Mouse (Mus musculus): ENCODE data around the gene Cntn2. TPM values are rescaled to one million over a fixed set of nuclear protein-coding genes. Genes with fewer than 3 reads are reported as not detected.

Cntn2 gene
- polyA plus RNA-seq, 1 experiment from 2014 or later: 14.2 TPM

GRCm38 (mm10) chr1:132523048-132523447, 20.0 kb downstream of the Cntn2 start:
- Histone ChIP-seq H3K4me3 (no peak overlapping the region), H3K4me1 (peaks cover 40% of the 10 kb centered on the region), H3K36me3 (peaks cover 17% of the 10 kb centered on the region; the same call in 1 of the 2 replicates), H3K27me3 (ENCODE audit: low read depth, poor library complexity, severe bottlenecking) (peaks cover 14% of the 10 kb centered on the region), H3K27ac (replicated peaks) (0 out of 2 replicates have a peak overlapping the region, but pooled peaks have one; percentile 28), H3K9me3 (replicated peaks) (no peaks in the 10 kb centered on the region)
- WGBS: 89% methylated on average over 8 of the region's 8 CpGs
- no peak for DNase-seq (ENCODE audit: low spot score)

- Histone ChIP-seq H3K4me3 (no peak overlapping the region), H3K9me3 (replicated peaks) (no peaks in the 10 kb centered on the region), H3K4me1 (peaks cover 22% of the 10 kb centered on the region), H3K36me3 (peaks cover 17% of the 10 kb centered on the region; the same call in 1 of the 2 replicates), H3K27me3 (ENCODE audit: low read depth, poor library complexity, severe bottlenecking) (peaks cover 14% of the 10 kb centered on the region), H3K27ac (replicated peaks) (peak overlapping the region; percentile 52; the same call in 1 of the 2 replicates)
- WGBS: 13% methylated on average over 5 of the region's 6 CpGs
- DNase-seq (ENCODE audit: low spot score): peak; percentile 51
Observed at GRCm38 (mm10) chr1:132520764-132521163, 22.3 kb downstream of the Cntn2 start.

- no peak for DNase-seq (ENCODE audit: low spot score)
- Histone ChIP-seq H3K27me3 (ENCODE audit: low read depth, poor library complexity, severe bottlenecking) (peaks cover 7% of the 10 kb centered on the region; the same call in 1 of the 2 replicates), H3K4me3 (no peak overlapping the region), H3K27ac (replicated peaks) (no peak overlapping the region), H3K36me3 (peaks cover 17% of the 10 kb centered on the region; the same call in 1 of the 2 replicates), H3K9me3 (replicated peaks) (no peaks in the 10 kb centered on the region), H3K4me1 (peaks cover 18% of the 10 kb centered on the region)
- WGBS: 90% methylated on average over 11 of the region's 11 CpGs
Observed at GRCm38 (mm10) chr1:132519734-132520133, 23.3 kb downstream of the Cntn2 start.

GRCm38 (mm10) chr1:132518621-132519020, 24.4 kb downstream of the Cntn2 start:
- no peak overlapping the region for H3K4me3 ChIP-seq
- peaks cover 20% of the 10 kb centered on the region for H3K4me1 ChIP-seq
- H3K27me3 ChIP-seq (ENCODE audit: low read depth, poor library complexity, severe bottlenecking): peaks cover 7% of the 10 kb centered on the region; the same call in 1 of the 2 replicates
- DNase-seq (ENCODE audit: low spot score): no peak
- WGBS: 90% methylated on average over 18 of the region's 18 CpGs
- no peaks in the 10 kb centered on the region for H3K9me3 ChIP-seq (replicated peaks)
- H3K36me3 ChIP-seq: peaks cover 15% of the 10 kb centered on the region; the same call in 1 of the 2 replicates
- H3K27ac ChIP-seq (replicated peaks): no peak overlapping the region

GRCm38 (mm10) chr1:132516776-132517175, 26.3 kb downstream of the Cntn2 start:
- no peak overlapping the region for H3K27ac ChIP-seq (replicated peaks)
- H3K9me3 ChIP-seq (replicated peaks): no peaks in the 10 kb centered on the region
- H3K4me1 ChIP-seq: peaks cover 20% of the 10 kb centered on the region
- peaks cover 2% of the 10 kb centered on the region; the same call in 1 of the 2 replicates for H3K27me3 ChIP-seq (ENCODE audit: low read depth, poor library complexity, severe bottlenecking)
- no peak for DNase-seq (ENCODE audit: low spot score)
- H3K4me3 ChIP-seq: no peak overlapping the region
- 96% methylated on average over 11 of the region's 11 CpGs for WGBS
- H3K36me3 ChIP-seq: peaks cover 9% of the 10 kb centered on the region; the same call in 1 of the 2 replicates

- Histone ChIP-seq H3K27ac (replicated peaks) (no peak overlapping the region), H3K27me3 (ENCODE audit: low read depth, poor library complexity, severe bottlenecking) (no peaks in the 10 kb centered on the region), H3K36me3 (peaks cover 9% of the 10 kb centered on the region; the same call in 1 of the 2 replicates), H3K9me3 (replicated peaks) (no peaks in the 10 kb centered on the region), H3K4me3 (no peak overlapping the region), H3K4me1 (peaks cover 9% of the 10 kb centered on the region)
- DNase-seq (ENCODE audit: low spot score): no peak
- 90% methylated on average over 12 of the region's 12 CpGs for WGBS
Observed at GRCm38 (mm10) chr1:132515339-132515738, 27.7 kb downstream of the Cntn2 start.

GRCm38 (mm10) chr1:132512106-132512505, 30.9 kb downstream of the Cntn2 start:
- DNase-seq (ENCODE audit: low spot score): no peak
- Histone ChIP-seq H3K4me1 (peaks cover 5% of the 10 kb centered on the region; the same call in 1 of the 2 replicates), H3K27me3 (ENCODE audit: low read depth, poor library complexity, severe bottlenecking) (no peaks in the 10 kb centered on the region), H3K9me3 (replicated peaks) (no peaks in the 10 kb centered on the region), H3K36me3 (peaks cover 16% of the 10 kb centered on the region), H3K4me3 (no peak overlapping the region), H3K27ac (replicated peaks) (no peak overlapping the region)
- WGBS: 80% methylated on average over 8 of the region's 8 CpGs

- WGBS: 70% methylated on average over 8 of the region's 8 CpGs
- Histone ChIP-seq H3K9me3 (replicated peaks) (no peaks in the 10 kb centered on the region), H3K27ac (replicated peaks) (no peak overlapping the region)
Observed at GRCm38 (mm10) chr1:132511521-132511920, 31.5 kb downstream of the Cntn2 start.

GRCm38 (mm10) chr1:132509771-132510170, 33.3 kb downstream of the Cntn2 start:
- Histone ChIP-seq H3K36me3 (peaks cover 40% of the 10 kb centered on the region), H3K27me3 (ENCODE audit: low read depth, poor library complexity, severe bottlenecking) (no peaks in the 10 kb centered on the region), H3K27ac (replicated peaks) (no peak overlapping the region), H3K4me3 (no peak overlapping the region), H3K9me3 (replicated peaks) (no peaks in the 10 kb centered on the region), H3K4me1 (peaks cover 5% of the 10 kb centered on the region; the same call in 1 of the 2 replicates)
- no peak for DNase-seq (ENCODE audit: low spot score)
- 91% methylated on average over 5 of the region's 5 CpGs for WGBS

More at GRCm38 (mm10) chr1:132511521-132511920, 31.5 kb downstream of the Cntn2 start:
- no peak for DNase-seq (ENCODE audit: low spot score)
- Histone ChIP-seq H3K4me3 (no peak overlapping the region), H3K27me3 (ENCODE audit: low read depth, poor library complexity, severe bottlenecking) (no peaks in the 10 kb centered on the region), H3K36me3 (peaks cover 22% of the 10 kb centered on the region), H3K4me1 (peaks cover 5% of the 10 kb centered on the region; the same call in 1 of the 2 replicates)

- Histone ChIP-seq H3K4me1 (peaks cover 3% of the 10 kb centered on the region; the same call in 1 of the 2 replicates), H3K27me3 (ENCODE audit: low read depth, poor library complexity, severe bottlenecking) (no peaks in the 10 kb centered on the region), H3K4me3 (no peak overlapping the region), H3K36me3 (peaks cover 71% of the 10 kb centered on the region), H3K9me3 (replicated peaks) (no peaks in the 10 kb centered on the region), H3K27ac (replicated peaks) (no peak overlapping the region)
- DNase-seq (ENCODE audit: low spot score): no peak
- 93% methylated on average over 7 of the region's 7 CpGs for WGBS
Observed at GRCm38 (mm10) chr1:132506656-132507055, 36.4 kb downstream of the Cntn2 start.

GRCm38 (mm10) chr1:132506058-132506457, 37.0 kb downstream of the Cntn2 start, which contains the start of gene Tmem81:
Gene Tmem81 (plus strand): TSS chr1:132506230.
- Histone ChIP-seq H3K4me3 (no peak within 1 kb of the TSS), H3K27me3 (ENCODE audit: low read depth, poor library complexity, severe bottlenecking) (no peaks in the 10 kb centered on the region), H3K36me3 (peaks cover 77% of the 10 kb centered on the region), H3K4me1 (no peaks in the 10 kb centered on the region), H3K27ac (replicated peaks) (no peak within 1 kb of the TSS), H3K9me3 (replicated peaks) (no peaks in the 10 kb centered on the region)
- whole genome bisulfite sequencing: 96% methylated on average over 7 of the region's 7 CpGs
- no peak for DNase-seq (ENCODE audit: low spot score)

GRCm38 (mm10) chr1:132505155-132505554, 37.9 kb downstream of the Cntn2 start:
- Histone ChIP-seq H3K9me3 (replicated peaks) (no peaks in the 10 kb centered on the region), H3K4me3 (no peak overlapping the region), H3K36me3 (peaks cover 86% of the 10 kb centered on the region), H3K4me1 (no peaks in the 10 kb centered on the region), H3K27me3 (ENCODE audit: low read depth, poor library complexity, severe bottlenecking) (no peaks in the 10 kb centered on the region), H3K27ac (replicated peaks) (no peak overlapping the region)
- DNase-seq (ENCODE audit: low spot score): no peak
- WGBS: 90% methylated on average over 5 of the region's 5 CpGs

- WGBS: 96% methylated on average over 2 of the region's 2 CpGs
- Histone ChIP-seq H3K27me3 (ENCODE audit: low read depth, poor library complexity, severe bottlenecking) (no peaks in the 10 kb centered on the region), H3K4me3 (no peak overlapping the region), H3K9me3 (replicated peaks) (no peaks in the 10 kb centered on the region), H3K36me3 (peaks cover 97% of the 10 kb centered on the region), H3K4me1 (no peaks in the 10 kb centered on the region), H3K27ac (replicated peaks) (no peak overlapping the region)
- no peak for DNase-seq (ENCODE audit: low spot score)
Observed at GRCm38 (mm10) chr1:132500535-132500934, 42.5 kb downstream of the Cntn2 start.
